Mouse (Mus musculus): ENCODE results near the gene Znrf3. TPM values are rescaled to one million over a fixed set of nuclear protein-coding genes. Genes with fewer than 3 reads are reported as not detected.
"Not testable (repeated sequence)": the region's sequence is repeated elsewhere in the genome, so short reads cannot be mapped to it uniquely, and the experiment has no call there.

Gene Znrf3
- polyA plus RNA-seq (2014; fragmentation: Nextera tagmentation; extraction: Ambion mirVana) = 12.3 and 13.1 TPM in 2 replicates

DNA sequence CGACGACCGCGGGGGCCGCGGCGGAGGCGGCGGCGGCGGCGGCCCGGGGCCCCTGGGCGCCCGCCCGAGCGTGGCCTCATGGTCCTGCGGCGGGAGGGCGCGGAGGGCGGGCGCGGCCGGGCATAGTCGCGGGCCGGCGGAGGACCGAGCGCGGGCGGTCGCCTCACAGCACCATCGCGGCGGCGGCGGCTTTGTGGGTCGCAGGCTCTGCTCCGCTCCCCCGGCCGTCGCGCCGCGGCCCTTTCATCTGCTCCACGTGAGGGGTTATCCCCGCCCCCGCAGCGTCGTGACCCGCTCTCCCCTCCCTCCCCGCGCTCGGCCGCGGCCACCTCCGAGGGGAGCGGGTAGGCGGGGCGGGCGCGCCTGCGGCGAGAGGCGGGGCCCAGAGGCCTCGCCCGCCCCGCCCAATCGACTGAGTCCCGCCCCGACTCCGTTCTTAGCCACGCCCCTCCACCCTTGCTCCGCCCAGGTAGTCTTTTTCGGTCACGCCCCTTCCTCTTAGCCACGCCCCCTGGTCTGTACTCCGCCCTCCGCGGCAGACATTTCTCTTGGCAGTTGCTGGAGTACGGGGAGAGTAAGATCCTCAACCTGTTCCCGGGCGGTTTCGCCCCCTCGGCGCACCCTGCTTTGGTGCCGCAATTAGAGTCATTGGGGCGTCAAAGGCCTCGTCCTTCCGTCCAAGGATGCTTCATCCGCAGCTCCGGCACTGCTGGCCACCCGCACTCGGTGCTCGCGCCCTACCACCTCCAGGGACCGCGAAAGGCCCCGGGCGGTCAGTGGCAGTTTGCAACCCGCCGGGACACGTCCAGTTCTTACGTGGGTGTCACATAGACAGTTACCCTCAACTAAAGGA, at the start of gene Znrf3:
Gene Znrf3, minus strand, starts transcription at position 249 of the 853 bp plus-strand sequence.
- ATAC-seq (ENCODE audit: insufficient number of reproducible peaks, low FRiP score, low TSS enrichment, low read depth) (peak; percentile 93), DNase-seq (ENCODE audit: low spot score) (peak; percentile 99)
- Histone ChIP-seq H3K27ac (replicated peaks; ENCODE audit: low read depth, low read length) (peak within 1 kb of the TSS; percentile 73), H3K9me3 (ENCODE audit: control insufficient read depth, low read length) (no peaks in the 10 kb centered on the region), H3K4me1 (ENCODE audit: control insufficient read depth, insufficient read depth, low read length) (peaks cover 5% of the 10 kb centered on the region), H3K27me3 (ENCODE audit: control insufficient read depth, insufficient read depth, low read length) (no peaks in the 10 kb centered on the region), H3K4me3 (ENCODE audit: low read depth, low read length) (peak within 1 kb of the TSS; percentile 66), H3K9ac (ENCODE audit: low read length) (peak within 1 kb of the TSS; percentile 84), H3K4me2 (ENCODE audit: low read depth, severe bottlenecking) (peak within 1 kb of the TSS; percentile 95), H3K36me3 (ENCODE audit: control insufficient read depth, insufficient read depth, low read length) (no peaks in the 10 kb centered on the region)
- under 1% methylated on average over 49 of the region's 106 CpGs for WGBS

DNA sequence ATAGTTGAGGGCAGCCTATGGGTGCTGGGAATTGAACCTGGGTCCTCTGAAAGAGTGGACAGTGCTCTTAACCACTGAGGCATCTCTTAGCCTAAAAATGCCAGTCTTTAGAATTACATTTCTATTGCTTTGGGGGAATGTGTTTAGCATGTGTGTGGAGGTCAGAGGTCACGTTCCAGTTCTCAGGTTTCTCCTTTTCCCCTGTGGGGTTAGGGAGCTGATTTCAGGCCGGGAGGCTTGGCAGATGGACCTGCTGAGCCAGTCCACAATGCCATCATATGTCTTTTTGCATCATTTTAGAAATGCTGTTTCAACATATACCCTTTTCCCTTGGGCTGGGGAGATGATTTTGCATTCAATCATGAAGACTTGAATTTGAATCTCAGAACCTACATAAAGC, 49.2 kb upstream of the Znrf3 start:
- H3K27me3 ChIP-seq (ENCODE audit: control insufficient read depth, insufficient read depth, low read length) = no peaks in the 10 kb centered on the region
- DNase-seq (ENCODE audit: low spot score) (peak; percentile 59), ATAC-seq (ENCODE audit: insufficient number of reproducible peaks, low FRiP score, low TSS enrichment, low read depth) (no peak)
- H3K9me3 ChIP-seq (ENCODE audit: control insufficient read depth, low read length) = no peaks in the 10 kb centered on the region
- no peak overlapping the region for H3K4me3 ChIP-seq (ENCODE audit: low read depth, low read length)
- H3K4me1 ChIP-seq (ENCODE audit: control insufficient read depth, insufficient read depth, low read length) = no peaks in the 10 kb centered on the region
- 26% methylated on average over 2 of the region's 2 CpGs for WGBS
- H3K27ac ChIP-seq (replicated peaks; ENCODE audit: low read depth, low read length) = no peak overlapping the region
- H3K4me2 ChIP-seq (ENCODE audit: low read depth, severe bottlenecking) = no peak overlapping the region
- H3K36me3 ChIP-seq (ENCODE audit: control insufficient read depth, insufficient read depth, low read length) = peaks cover 2% of the 10 kb centered on the region; the same call in 1 of the 2 replicates
- H3K9ac ChIP-seq (ENCODE audit: low read length) = no peak overlapping the region

DNA sequence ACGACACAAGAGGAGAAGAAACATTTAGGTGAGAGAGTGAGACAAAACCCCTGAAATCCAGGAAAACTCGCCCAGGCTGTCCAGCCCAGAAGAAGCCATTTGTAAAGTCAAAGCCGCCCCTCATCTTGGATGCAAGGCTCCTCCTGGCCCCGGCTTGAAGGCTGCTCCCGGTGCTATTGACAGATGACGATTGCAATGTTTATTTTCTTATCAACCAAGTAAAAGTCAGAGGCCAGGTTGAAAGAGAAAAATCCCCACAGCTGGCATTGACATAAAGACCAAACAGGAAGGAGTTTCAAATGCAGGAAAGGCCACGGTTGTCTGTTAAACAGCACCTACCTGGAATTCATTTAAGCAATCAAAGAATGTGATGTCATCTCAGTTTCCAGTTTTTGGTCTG, 47.3 kb upstream of the Znrf3 start:
- Histone ChIP-seq H3K4me1 (ENCODE audit: control insufficient read depth, insufficient read depth, low read length) (no peaks in the 10 kb centered on the region), H3K4me3 (ENCODE audit: low read depth, low read length) (no peak overlapping the region), H3K27me3 (ENCODE audit: control insufficient read depth, insufficient read depth, low read length) (no peaks in the 10 kb centered on the region), H3K36me3 (ENCODE audit: control insufficient read depth, insufficient read depth, low read length) (peaks cover 2% of the 10 kb centered on the region; the same call in 1 of the 2 replicates), H3K9me3 (ENCODE audit: control insufficient read depth, low read length) (no peaks in the 10 kb centered on the region), H3K9ac (ENCODE audit: low read length) (no peak overlapping the region), H3K27ac (replicated peaks; ENCODE audit: low read depth, low read length) (no peak overlapping the region), H3K4me2 (ENCODE audit: low read depth, severe bottlenecking) (no peak overlapping the region)
- DNase-seq (ENCODE audit: low spot score) (no peak), ATAC-seq (ENCODE audit: insufficient number of reproducible peaks, low FRiP score, low TSS enrichment, low read depth) (no peak)
- WGBS = 68% methylated on average over 7 of the region's 7 CpGs

DNA sequence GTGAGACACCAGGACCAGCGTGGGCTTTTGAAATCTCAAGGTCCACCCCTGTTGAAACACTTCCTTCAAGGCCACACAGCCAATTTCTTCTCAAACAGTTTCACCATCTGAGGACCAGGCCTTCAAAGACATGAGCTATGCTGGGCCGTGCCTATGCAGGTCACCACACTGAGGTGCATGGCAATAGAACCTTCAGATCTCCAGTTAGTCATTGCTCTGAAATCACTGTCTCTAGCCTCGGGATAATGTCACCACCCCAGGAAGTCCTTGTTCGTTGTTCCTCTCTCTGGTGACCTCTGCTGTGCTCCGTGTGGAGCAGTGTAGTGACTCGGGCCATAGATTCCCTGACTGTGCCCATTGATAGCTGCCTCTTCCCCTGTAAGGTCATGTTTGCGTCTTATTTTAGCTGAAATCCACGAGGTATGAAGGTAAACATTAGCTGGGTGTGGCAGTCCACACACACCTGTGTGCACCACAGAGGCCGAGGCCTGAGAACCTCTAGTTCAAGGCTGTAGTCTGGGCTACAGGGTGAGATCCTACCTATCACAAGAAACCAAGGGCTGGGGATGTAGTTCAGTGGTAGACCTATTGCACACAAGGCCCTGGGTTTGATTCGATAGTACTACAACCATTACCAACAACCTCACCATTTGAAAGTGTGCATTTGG, 46.5 kb upstream of the Znrf3 start:
- Histone ChIP-seq H3K9me3 (ENCODE audit: control insufficient read depth, low read length) (no peaks in the 10 kb centered on the region), H3K4me1 (ENCODE audit: control insufficient read depth, insufficient read depth, low read length) (no peaks in the 10 kb centered on the region), H3K27ac (replicated peaks; ENCODE audit: low read depth, low read length) (no peak overlapping the region), H3K4me3 (ENCODE audit: low read depth, low read length) (no peak overlapping the region), H3K36me3 (ENCODE audit: control insufficient read depth, insufficient read depth, low read length) (no peaks in the 10 kb centered on the region), H3K4me2 (ENCODE audit: low read depth, severe bottlenecking) (no peak overlapping the region), H3K27me3 (ENCODE audit: control insufficient read depth, insufficient read depth, low read length) (no peaks in the 10 kb centered on the region), H3K9ac (ENCODE audit: low read length) (no peak overlapping the region)
- ATAC-seq (ENCODE audit: insufficient number of reproducible peaks, low FRiP score, low TSS enrichment, low read depth) (no peak), DNase-seq (ENCODE audit: low spot score) (no peak)
- 88% methylated on average over 10 of the region's 10 CpGs for WGBS

DNA sequence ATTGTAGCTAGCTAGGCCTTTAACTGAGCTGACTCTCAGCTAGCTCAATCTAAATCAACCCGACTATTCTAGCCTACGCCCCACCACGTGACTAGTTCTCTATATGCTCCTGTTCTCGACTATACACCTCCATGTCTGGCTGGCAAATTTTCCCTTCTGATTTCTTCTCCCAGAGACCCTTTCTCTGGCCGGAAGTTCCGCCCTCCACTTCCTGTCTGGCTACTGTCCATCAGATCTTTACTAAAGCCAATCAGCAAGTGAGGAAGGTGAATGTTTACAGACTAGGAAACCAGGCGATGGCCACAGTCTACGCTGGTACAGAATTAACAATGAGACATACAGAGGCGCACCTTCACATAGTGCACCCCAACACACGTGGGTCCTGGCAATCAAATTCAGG, 44.8 kb upstream of the Znrf3 start:
- H3K4me3 ChIP-seq (ENCODE audit: low read depth, low read length); H3K9me3 ChIP-seq (ENCODE audit: control insufficient read depth, low read length); H3K4me1 ChIP-seq (ENCODE audit: control insufficient read depth, insufficient read depth, low read length); H3K4me2 ChIP-seq (ENCODE audit: low read depth, severe bottlenecking); H3K9ac ChIP-seq (ENCODE audit: low read length); H3K36me3 ChIP-seq (ENCODE audit: control insufficient read depth, insufficient read depth, low read length); H3K27ac ChIP-seq (replicated peaks; ENCODE audit: low read depth, low read length); DNase-seq (ENCODE audit: low spot score); H3K27me3 ChIP-seq (ENCODE audit: control insufficient read depth, insufficient read depth, low read length); ATAC-seq (ENCODE audit: insufficient number of reproducible peaks, low FRiP score, low TSS enrichment, low read depth): not testable (repeated sequence)
- WGBS = 87% methylated on average over 10 of the region's 10 CpGs

DNA sequence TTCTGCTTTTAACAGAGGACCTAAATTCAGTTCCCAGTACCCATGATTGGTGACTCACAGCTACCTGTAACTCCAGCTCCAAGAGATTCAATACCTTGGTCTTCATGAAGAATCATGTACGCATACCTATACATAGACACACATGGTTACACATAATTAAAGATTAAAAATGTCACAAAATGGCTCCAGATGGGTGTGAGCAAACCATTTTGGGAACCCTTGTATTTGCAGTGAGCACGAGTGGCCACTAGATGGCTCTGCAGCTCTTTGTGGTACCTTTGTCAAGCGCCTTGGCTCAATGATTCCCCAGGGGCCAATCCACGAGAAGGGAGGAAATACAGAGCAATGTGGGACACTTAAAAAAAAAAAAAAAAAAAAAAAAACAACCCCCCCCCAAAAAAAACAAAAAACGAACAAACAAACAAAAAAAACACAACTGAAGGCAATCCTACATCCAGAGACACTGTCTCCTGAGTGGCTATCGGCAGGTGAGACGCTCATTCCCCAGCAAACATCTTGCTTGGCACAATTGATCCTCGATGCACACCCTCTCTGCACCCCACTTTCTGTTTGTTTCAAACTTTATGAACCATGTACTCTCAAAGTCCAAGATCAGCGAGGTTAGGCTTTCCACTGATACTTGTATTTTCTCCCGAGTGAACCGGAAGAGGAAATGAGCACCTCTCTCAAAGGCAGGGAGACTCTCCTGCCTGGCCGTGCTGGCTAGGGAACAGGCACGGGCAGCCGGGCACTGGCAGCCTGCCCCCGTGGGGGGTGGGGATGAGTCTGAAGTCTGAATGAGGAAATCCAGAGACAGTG, 40.8 kb upstream of the Znrf3 start:
- H3K27me3 ChIP-seq (ENCODE audit: control insufficient read depth, insufficient read depth, low read length) = no peaks in the 10 kb centered on the region
- H3K4me1 ChIP-seq (ENCODE audit: control insufficient read depth, insufficient read depth, low read length) = no peaks in the 10 kb centered on the region
- no peaks in the 10 kb centered on the region for H3K36me3 ChIP-seq (ENCODE audit: control insufficient read depth, insufficient read depth, low read length)
- peak overlapping the region; percentile 21; the same call in 1 of the 2 replicates for H3K4me3 ChIP-seq (ENCODE audit: low read depth, low read length)
- no peak overlapping the region for H3K27ac ChIP-seq (replicated peaks; ENCODE audit: low read depth, low read length)
- 16% methylated on average over 15 of the region's 15 CpGs for WGBS
- H3K9ac ChIP-seq (ENCODE audit: low read length) = peak overlapping the region; percentile 32
- H3K4me2 ChIP-seq (ENCODE audit: low read depth, severe bottlenecking) = peak overlapping the region; percentile 47
- ATAC-seq (ENCODE audit: insufficient number of reproducible peaks, low FRiP score, low TSS enrichment, low read depth) (peak; percentile 77), DNase-seq (ENCODE audit: low spot score) (peak; percentile 93)
- no peaks in the 10 kb centered on the region for H3K9me3 ChIP-seq (ENCODE audit: control insufficient read depth, low read length)

DNA sequence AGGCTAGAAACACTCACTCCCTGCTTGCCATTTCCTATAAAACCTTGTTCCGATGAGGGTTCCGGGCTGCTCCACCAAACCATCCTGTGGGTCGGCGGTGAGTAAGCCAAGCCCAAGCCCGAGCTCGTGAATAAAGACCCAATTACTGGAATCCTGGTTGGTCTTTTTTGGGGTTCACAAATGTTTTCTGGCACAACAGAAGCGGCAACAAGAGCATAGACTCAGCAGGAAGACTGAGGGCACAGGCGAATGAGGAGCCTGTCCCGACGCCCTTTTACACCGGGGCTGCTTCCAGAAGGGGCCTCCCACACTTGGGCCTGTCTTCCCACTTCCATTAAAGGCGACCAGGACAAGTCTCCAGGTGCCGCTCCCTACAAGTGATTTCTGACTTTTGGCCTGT, 37.9 kb upstream of the Znrf3 start:
- Histone ChIP-seq H3K36me3 (ENCODE audit: control insufficient read depth, insufficient read depth, low read length) (no peaks in the 10 kb centered on the region), H3K9ac (ENCODE audit: low read length) (no peak overlapping the region), H3K27me3 (ENCODE audit: control insufficient read depth, insufficient read depth, low read length) (no peaks in the 10 kb centered on the region), H3K27ac (replicated peaks; ENCODE audit: low read depth, low read length) (no peak overlapping the region), H3K9me3 (ENCODE audit: control insufficient read depth, low read length) (no peaks in the 10 kb centered on the region), H3K4me3 (ENCODE audit: low read depth, low read length) (no peak overlapping the region), H3K4me2 (ENCODE audit: low read depth, severe bottlenecking) (no peak overlapping the region), H3K4me1 (ENCODE audit: control insufficient read depth, insufficient read depth, low read length) (no peaks in the 10 kb centered on the region)
- no peak for ATAC-seq (ENCODE audit: insufficient number of reproducible peaks, low FRiP score, low TSS enrichment, low read depth)
- 83% methylated on average over 13 of the region's 13 CpGs for WGBS
- no peak for DNase-seq (ENCODE audit: low spot score)

DNA sequence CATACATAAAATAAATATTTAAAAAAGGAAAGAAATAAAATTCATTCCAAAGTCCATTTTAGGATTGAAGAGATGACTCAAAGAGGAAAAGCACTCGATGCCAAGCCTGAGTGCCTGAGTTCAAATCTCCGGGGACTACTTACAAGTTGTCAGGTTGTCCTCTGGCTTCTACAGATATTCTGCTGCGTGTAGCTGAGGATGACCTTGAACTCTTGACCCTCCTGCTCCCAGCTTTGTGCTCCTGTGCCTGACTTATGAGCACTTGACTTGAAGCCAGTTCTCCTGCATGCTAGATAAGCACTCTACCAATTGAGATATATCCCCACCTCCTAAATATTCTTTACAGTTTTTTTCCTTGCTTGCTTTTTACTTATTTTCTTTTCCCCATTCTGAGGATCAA, 34.2 kb upstream of the Znrf3 start:
- no peaks in the 10 kb centered on the region for H3K9me3 ChIP-seq (ENCODE audit: control insufficient read depth, low read length)
- H3K9ac ChIP-seq (ENCODE audit: low read length) = no peak overlapping the region
- no peak overlapping the region for H3K4me2 ChIP-seq (ENCODE audit: low read depth, severe bottlenecking)
- WGBS = 87% methylated on average over 3 of the region's 3 CpGs
- no peak overlapping the region for H3K27ac ChIP-seq (replicated peaks; ENCODE audit: low read depth, low read length)
- no peaks in the 10 kb centered on the region for H3K36me3 ChIP-seq (ENCODE audit: control insufficient read depth, insufficient read depth, low read length)
- no peaks in the 10 kb centered on the region for H3K27me3 ChIP-seq (ENCODE audit: control insufficient read depth, insufficient read depth, low read length)
- no peak for ATAC-seq (ENCODE audit: insufficient number of reproducible peaks, low FRiP score, low TSS enrichment, low read depth)
- H3K4me1 ChIP-seq (ENCODE audit: control insufficient read depth, insufficient read depth, low read length) = no peaks in the 10 kb centered on the region
- DNase-seq (ENCODE audit: low spot score) = no peak
- H3K4me3 ChIP-seq (ENCODE audit: low read depth, low read length) = no peak overlapping the region
